ENCODE assay signal across 20 mouse cellular contexts in genomic region chr14:87612871-87613270, GRCm38 (mm10).
DNase-seq lines count a peak whose midpoint lies in the region; TF ChIP-seq lines count a peak whose summit lies in the region.
"Had no signal": no experiment of that assay in that cellular context is flagged by ENCODE, and none has a peak within 500 bp of the region (broad histone marks: within the 10 kb centered on the region; RNA-seq: fewer than 3 reads in every experiment).

No protein-coding gene starts in this region.

- H3K4me3 ChIP-seq in layer of hippocampus, adult 2 months, result no peak overlapping the region
- H3K4me3 ChIP-seq: embryonic facial prominence, embryonic 13.5 days; embryonic facial prominence, embryonic 15.5 days; erythroblast, embryonic 14.5 days; forebrain, embryonic 10.5 days; forebrain, embryonic 12.5 days had no signal

- peak; percentile 11 to 66 for DNase-seq in layer of hippocampus, adult 2 months (ENCODE audit: low spot score in 2 of 2)
- no peak for DNase-seq in layer of hippocampus, postnatal 25 days (ENCODE audit: extremely low spot score in 1 of 2, low spot score in 1 of 2)
- DNase-seq in layer of hippocampus, adult 9-11 months, result peak; percentile 56
- no peak for DNase-seq in layer of hippocampus, postnatal 10 days (ENCODE audit: low spot score in 2 of 2)
- no peak for DNase-seq in adrenal gland, postnatal 4 days (ENCODE audit: low spot score in 2 of 2)
- DNase-seq: adrenal gland, adult 2 months; adrenal gland, postnatal 10 days; adrenal gland, postnatal 25 days; cerebellum, adult 11 months; cerebellum, adult 18-20 months; cerebellum, adult 8-10 months; cerebellum, adult 9-11 months; cerebellum, postnatal 14 days; cerebellum, postnatal 36 days; embryo, embryonic 11 days had no signal

- H3K27ac ChIP-seq in layer of hippocampus, adult 2 months, result peak overlapping the region; percentile 67
- H3K27ac ChIP-seq: embryonic facial prominence, embryonic 13.5 days; embryonic facial prominence, embryonic 15.5 days; forebrain, embryonic 10.5 days; forebrain, embryonic 12.5 days had no signal

- no peak for TF ChIP-seq CTCF in layer of hippocampus, adult 2 months (conservative IDR thresholded peaks at IDR 0.05)

Comparison
In these comparisons a context has a peak if more than half of its experiments do, and no peak if none do; other contexts are left out.
1. DNase-seq: peak in layer of hippocampus, adult 2 months (2 of 2) and layer of hippocampus, adult 9-11 months (single experiment); none in layer of hippocampus, postnatal 25 days (0 of 2), layer of hippocampus, postnatal 10 days (0 of 2) and adrenal gland, postnatal 4 days (0 of 2).